Mouse (Mus musculus): ENCODE measurements around the gene Cd93. TPM values are rescaled to one million over a fixed set of nuclear protein-coding genes. Genes with fewer than 3 reads are reported as not detected.

Gene Cd93
- polyA plus RNA-seq, 1 experiment from 2014 or later: 8.2 TPM

DNA sequence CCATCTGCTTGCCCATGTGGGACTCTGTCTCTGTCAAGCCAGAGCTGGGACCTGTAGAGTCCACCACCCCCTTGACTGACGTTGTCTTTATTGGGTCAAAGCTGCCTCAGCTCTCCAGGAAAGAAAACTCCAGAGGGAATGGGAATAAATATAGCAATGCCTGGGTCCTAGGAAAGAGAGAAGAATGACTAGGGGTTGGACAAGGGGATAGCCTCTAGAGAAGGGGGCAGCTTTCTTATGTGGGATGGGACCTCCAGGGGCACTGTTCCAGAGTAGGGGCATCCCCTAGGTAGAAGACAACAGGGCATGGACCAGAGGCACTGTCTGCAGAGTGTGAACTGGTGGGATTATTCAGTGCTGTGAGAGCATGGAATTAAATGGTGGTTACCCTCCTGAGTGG, 33.5 kb downstream of the Cd93 start:
- no peak for ATAC-seq (ENCODE audit: low FRiP score, low read depth)
- Histone ChIP-seq H3K27me3 (peaks cover 48% of the 10 kb centered on the region), H3K9ac (no peak overlapping the region), H3K4me1 (peaks cover 28% of the 10 kb centered on the region), H3K4me2 (replicated peaks) (no peak overlapping the region), H3K27ac (no peak overlapping the region), H3K9me3 (no peaks in the 10 kb centered on the region), H3K36me3 (no peaks in the 10 kb centered on the region), H3K4me3 (no peak overlapping the region)
- 81% methylated on average over 1 of the region's 1 CpGs for WGBS

DNA sequence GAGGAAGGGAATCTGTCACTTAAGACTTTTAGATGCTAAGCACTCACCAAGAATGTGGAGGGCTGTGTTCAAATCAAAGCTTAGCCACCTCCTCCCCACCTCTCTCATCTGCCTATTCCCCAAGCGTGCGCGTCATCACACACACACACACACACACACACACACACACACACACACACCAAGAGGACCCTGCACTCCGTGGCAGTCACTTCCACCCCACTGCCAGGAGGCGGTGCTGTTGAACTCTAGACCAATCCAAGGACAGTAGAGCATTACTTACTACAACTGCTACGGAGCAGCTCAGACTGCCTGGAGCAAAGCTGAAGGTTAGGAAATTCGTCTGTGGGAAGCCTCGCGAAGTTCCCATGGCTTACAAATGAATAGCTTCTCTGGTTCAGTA, 34.2 kb downstream of the Cd93 start:
- Histone ChIP-seq H3K9ac (no peak overlapping the region), H3K4me2 (replicated peaks) (no peak overlapping the region), H3K4me3 (no peak overlapping the region), H3K9me3 (no peaks in the 10 kb centered on the region), H3K27ac (no peak overlapping the region), H3K4me1 (peaks cover 28% of the 10 kb centered on the region), H3K36me3 (no peaks in the 10 kb centered on the region), H3K27me3 (peaks cover 53% of the 10 kb centered on the region)
- WGBS: 20% methylated on average over 9 of the region's 9 CpGs
- peak; percentile 83; the same call in 1 of the 2 replicates for ATAC-seq (ENCODE audit: low FRiP score, low read depth)

DNA sequence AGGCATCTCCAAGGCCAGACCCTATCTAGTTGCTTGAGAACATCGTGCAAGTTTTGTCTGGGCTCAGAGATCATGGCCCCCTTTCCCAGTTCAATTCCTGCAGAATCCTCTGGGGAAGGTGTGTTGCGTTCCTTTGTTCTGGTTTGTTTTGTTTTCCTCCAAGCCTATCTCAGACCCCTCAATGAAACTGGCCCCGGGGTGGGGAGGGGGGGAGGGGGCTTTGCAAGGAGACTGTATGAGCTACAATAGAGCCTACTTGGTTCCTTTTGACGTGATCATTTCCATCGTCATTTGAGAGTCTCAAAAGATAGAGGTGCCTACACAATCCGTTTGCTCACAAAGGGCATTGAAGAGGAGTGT, 34.6 kb downstream of the Cd93 start:
- H3K27ac ChIP-seq: no peak overlapping the region
- no peak overlapping the region for H3K4me3 ChIP-seq
- H3K36me3 ChIP-seq: no peaks in the 10 kb centered on the region
- no peaks in the 10 kb centered on the region for H3K9me3 ChIP-seq
- H3K9ac ChIP-seq: no peak overlapping the region
- peak; percentile 4; the same call in 1 of the 2 replicates for ATAC-seq (ENCODE audit: low FRiP score, low read depth)
- H3K4me1 ChIP-seq: peaks cover 28% of the 10 kb centered on the region
- 21% methylated on average over 6 of the region's 6 CpGs for WGBS
- peaks cover 56% of the 10 kb centered on the region for H3K27me3 ChIP-seq
- H3K4me2 ChIP-seq (replicated peaks): peak overlapping the region; percentile 80

DNA sequence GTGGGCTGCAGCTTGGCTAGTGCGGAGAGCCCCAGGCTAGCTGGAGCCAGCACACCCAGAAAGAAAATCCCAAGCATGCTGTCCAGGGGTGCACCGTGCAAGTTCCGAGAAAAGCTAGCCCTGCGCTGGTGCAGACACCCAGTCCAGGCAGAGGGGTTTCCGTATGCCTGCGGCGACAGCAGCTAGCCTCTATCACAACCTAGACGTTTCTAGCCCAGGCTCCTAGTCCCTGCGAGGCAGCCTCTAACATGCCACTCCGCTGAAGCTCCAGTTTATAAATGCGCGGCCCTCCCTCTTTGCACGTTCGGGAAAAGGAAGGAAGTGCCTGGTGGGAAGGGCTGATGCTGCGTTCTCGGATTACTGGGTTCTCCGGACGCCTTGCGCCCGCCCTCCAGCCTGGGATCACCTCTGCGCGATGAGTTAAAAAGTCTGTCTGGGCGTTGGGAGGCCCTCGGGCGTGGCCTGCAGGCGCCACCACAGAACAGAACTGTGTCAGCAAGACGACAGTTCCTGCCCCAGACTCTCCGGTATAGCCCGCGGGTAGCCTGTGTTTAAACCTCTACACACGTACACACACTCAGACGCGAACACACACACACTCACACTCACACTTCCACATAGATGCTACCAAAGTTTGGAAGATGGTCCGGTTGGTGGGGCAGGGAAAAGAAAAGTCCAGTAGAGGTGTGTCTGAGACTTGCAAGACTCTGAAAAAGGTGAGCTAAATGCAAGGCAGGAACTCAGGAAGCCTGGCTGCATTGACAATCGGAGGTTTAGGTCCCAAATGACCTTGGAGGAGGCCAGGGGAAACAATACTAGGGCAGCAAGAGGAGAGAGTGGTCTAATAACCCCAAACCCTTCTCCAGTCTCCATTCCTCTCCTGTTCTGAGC, 35.2 kb downstream of the Cd93 start, which contains the start of gene Thbd:
Thbd (minus strand) TSS at position 319 of the 891 bp plus-strand sequence.
- Histone ChIP-seq H3K36me3 (no peaks in the 10 kb centered on the region), H3K27me3 (peaks cover 56% of the 10 kb centered on the region), H3K9ac (peak within 1 kb of the TSS; percentile 58), H3K9me3 (no peaks in the 10 kb centered on the region), H3K4me2 (replicated peaks) (peak within 1 kb of the TSS; percentile 80), H3K27ac (no peak within 1 kb of the TSS), H3K4me1 (peaks cover 28% of the 10 kb centered on the region), H3K4me3 (peak within 1 kb of the TSS; percentile 44)
- peak; percentile 63 for ATAC-seq (ENCODE audit: low FRiP score, low read depth)
- 2% methylated on average over 35 of the region's 35 CpGs for WGBS

DNA sequence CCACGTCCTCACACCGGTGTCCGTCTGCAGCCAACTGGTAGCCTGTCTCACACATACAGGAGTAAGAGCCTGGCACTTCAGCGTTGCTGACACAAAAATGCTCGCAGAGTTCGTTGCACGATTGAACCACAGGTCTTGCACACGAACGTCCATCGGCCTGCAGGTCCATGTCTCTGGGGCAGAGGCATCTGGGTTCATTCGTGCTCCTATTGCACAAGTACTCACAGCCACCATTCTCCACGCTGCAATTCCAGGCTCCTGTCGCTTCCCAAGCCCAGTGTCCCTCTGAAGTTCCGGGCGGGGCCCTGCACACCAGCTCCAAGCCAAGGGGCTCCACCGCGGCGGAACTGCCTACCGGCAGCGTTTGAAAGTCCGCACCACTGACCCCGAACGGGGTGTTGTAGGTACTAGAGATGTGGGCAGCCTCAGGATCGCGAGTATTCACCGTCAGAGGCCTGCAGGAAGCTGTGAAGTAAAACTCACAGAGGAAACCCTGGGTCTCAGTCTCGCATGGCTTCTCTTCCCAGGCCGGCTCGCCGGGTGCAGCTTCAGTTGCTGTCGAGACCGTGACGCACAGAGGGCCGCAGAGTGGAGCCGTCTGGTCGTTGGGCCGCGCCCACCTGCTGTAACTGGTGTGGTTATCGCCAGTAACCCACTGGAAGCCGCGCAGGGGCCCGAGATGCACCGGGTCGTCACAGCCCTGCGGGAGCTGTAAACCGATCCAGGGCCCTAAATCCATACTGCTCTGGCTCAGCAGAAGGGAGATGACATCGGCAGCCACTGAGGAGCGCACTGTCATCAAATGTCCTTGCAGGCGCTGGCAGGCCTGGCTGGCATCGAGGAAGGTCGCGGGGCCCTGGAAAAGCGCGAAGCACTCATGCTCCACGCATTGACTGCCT, 36.1 kb downstream of the Cd93 start:
- peak; percentile 30 for ATAC-seq (ENCODE audit: low FRiP score, low read depth)
- Histone ChIP-seq H3K27me3 (peaks cover 59% of the 10 kb centered on the region), H3K4me3 (peak overlapping the region; percentile 44), H3K9me3 (no peaks in the 10 kb centered on the region), H3K4me2 (replicated peaks) (peak overlapping the region; percentile 80), H3K9ac (peak overlapping the region; percentile 58), H3K36me3 (no peaks in the 10 kb centered on the region), H3K27ac (no peak overlapping the region), H3K4me1 (peaks cover 28% of the 10 kb centered on the region)
- WGBS: 4% methylated on average over 55 of the region's 55 CpGs

DNA sequence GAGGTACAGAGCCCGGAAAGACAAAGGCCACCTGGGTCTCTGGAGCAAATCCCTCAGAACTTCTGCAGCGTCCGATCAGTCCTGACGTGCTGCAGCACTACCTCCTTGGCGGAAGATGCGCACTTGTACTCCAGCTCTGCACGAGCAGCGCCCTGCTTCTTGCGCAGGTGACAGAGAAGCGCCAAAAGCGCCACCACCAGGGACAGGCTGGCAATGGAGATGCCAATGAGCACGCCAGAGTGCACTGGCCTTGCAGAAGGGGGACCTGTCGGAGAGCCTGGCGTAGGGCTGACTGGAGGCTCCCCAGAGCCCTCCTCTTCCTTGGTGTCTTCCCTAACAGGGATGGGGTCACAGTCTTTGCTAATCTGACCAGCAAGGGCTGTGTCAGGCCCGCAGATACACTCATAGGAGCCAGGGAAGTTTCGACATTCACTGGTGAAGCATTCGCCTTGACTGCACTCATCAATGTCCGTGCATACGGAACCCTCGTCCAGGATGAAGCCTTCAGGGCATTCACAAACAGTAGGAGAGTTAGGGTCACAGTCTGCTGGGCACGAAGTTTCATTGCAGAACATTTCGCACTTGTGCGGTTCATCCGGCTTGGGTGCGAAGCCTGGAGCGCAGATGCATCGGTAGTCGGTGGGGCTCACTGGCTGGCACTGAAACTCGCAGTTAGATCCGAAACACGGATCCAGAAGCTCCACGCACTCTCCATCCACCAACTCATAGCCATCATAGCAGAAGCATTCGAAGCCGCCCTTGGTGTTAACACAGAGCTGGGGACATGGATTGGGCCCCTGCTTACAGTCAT, 37.0 kb downstream of the Cd93 start:
- Histone ChIP-seq H3K36me3 (no peaks in the 10 kb centered on the region), H3K4me3 (peak overlapping the region; percentile 44), H3K27ac (no peak overlapping the region), H3K9me3 (no peaks in the 10 kb centered on the region), H3K9ac (peak overlapping the region; percentile 58), H3K4me2 (replicated peaks) (peak overlapping the region; percentile 80), H3K27me3 (peaks cover 59% of the 10 kb centered on the region), H3K4me1 (peaks cover 28% of the 10 kb centered on the region)
- ATAC-seq (ENCODE audit: low FRiP score, low read depth): no peak
- 15% methylated on average over 34 of the region's 34 CpGs for WGBS

DNA sequence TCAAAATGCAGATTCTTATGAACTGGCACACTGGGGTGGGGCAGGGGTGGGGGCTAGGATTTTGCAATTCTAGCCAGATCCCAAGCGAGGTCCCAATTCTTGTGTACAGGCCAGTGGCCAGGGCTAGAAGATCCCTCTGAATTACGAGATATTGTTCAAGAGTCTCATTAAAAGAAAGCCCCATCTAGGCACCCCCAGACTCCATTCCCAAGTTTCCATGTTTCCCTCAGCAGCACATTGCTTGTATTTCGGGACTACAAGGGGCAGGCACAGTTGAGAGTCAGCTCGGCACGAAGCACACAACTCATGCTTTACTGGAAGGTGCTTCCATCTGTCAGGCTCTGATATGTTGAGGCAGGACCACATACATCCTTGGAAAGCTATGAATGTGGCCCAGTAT, 38.5 kb downstream of the Cd93 start:
- Histone ChIP-seq H3K27ac (no peak overlapping the region), H3K4me2 (replicated peaks) (peak overlapping the region; percentile 19), H3K27me3 (peaks cover 64% of the 10 kb centered on the region), H3K4me3 (no peak overlapping the region), H3K36me3 (no peaks in the 10 kb centered on the region), H3K9me3 (no peaks in the 10 kb centered on the region), H3K9ac (no peak overlapping the region), H3K4me1 (peaks cover 28% of the 10 kb centered on the region)
- 68% methylated on average over 5 of the region's 5 CpGs for WGBS
- no peak for ATAC-seq (ENCODE audit: low FRiP score, low read depth)

DNA sequence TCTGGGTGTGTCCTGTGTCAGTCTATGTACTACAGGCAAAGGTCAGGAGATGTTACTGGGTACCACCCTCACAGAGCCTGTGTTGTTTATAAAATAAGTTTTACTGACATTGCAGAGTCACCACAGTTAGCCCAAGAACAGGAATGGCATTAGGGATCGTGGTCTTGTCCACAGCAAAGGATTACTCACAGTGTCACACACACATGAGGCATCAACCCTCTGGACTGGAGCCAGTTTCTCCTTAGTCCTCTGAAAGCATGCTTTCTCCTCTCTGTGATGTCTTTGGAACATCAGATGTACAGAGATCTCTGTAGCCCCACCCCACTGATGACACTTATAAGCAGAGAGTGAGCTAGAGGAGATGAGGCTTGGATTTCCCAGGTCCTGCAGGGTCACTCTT, 41.1 kb downstream of the Cd93 start:
- Histone ChIP-seq H3K4me3 (no peak overlapping the region), H3K4me1 (peaks cover 20% of the 10 kb centered on the region), H3K4me2 (replicated peaks) (no peak overlapping the region), H3K36me3 (no peaks in the 10 kb centered on the region), H3K27ac (no peak overlapping the region), H3K9ac (no peak overlapping the region), H3K27me3 (peaks cover 53% of the 10 kb centered on the region), H3K9me3 (no peaks in the 10 kb centered on the region)
- ATAC-seq (ENCODE audit: low FRiP score, low read depth): no peak
- 92% methylated on average over 1 of the region's 1 CpGs for WGBS

DNA sequence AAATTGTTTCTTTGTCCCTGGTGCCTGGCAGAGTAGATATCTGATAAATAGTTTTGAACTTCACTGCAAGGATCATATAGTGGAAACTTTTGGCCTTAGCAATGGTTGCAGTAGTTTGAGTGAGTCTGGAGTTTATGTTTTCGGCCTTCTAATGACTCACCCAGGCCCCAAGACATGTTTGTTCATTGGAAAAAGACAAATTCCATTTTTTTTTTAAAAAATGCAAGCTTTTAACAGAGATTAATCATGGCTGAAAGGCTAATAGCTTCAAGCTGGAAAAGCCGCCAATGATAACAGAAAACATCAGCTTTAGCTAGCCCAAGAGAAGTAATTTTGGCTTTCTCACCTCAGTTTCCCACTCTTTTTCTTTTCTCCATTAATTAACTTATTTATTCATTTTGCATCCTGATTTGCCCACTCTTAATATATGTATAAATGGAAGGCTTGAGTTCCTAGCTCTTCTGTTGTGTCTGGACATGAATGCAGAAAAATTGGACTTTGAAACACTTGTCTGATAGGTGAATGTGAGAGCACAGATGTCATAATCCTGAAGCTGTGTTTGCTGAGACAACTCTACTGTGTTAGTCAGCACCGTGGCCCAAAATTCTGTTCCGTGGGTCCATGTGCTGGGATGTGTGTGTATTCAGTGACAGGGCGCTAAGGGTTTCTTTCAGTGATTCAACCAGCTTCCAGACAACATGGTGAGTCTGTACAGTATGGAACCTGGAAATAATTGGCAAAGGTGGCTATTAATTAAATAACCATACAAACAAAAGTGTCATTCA, 44.3 kb downstream of the Cd93 start:
- WGBS: 88% methylated on average over 5 of the region's 5 CpGs

DNA sequence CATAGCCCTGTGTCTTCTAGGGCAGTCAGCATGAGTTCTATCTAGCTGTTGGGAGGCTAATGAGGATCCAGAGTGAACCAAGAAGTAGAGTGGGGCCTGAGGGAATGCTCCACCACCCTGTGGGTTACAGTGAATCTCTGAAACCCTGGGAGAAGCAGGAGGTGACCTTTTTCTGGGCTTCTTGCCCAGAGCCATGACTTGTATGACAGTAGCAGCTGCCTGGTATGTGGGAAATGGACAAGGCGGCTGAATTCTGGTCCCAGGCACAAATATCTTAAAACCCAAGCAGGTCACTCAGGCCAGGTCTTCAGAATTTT, 45.6 kb downstream of the Cd93 start:
- Histone ChIP-seq H3K9ac (no peak overlapping the region), H3K27ac (no peak overlapping the region), H3K9me3 (no peaks in the 10 kb centered on the region), H3K4me3 (no peak overlapping the region), H3K36me3 (no peaks in the 10 kb centered on the region), H3K4me1 (peaks cover 26% of the 10 kb centered on the region), H3K4me2 (replicated peaks) (peak overlapping the region; percentile 98), H3K27me3 (peaks cover 59% of the 10 kb centered on the region)
- WGBS: 78% methylated on average over 1 of the region's 1 CpGs
- ATAC-seq (ENCODE audit: low FRiP score, low read depth): no peak

More for the DNA sequence above, 44.3 kb downstream of the Cd93 start:
- H3K4me3 ChIP-seq: no peak overlapping the region
- H3K27me3 ChIP-seq: peaks cover 53% of the 10 kb centered on the region
- H3K36me3 ChIP-seq: no peaks in the 10 kb centered on the region
- H3K4me2 ChIP-seq (replicated peaks): no peak overlapping the region
- H3K27ac ChIP-seq: no peak overlapping the region
- H3K4me1 ChIP-seq: peaks cover 26% of the 10 kb centered on the region
- no peak overlapping the region for H3K9ac ChIP-seq
- no peak for ATAC-seq (ENCODE audit: low FRiP score, low read depth)
- no peaks in the 10 kb centered on the region for H3K9me3 ChIP-seq

Data from limb, embryonic 13.5 days (tissue).